Mouse (Mus musculus) heart, adult 2 months (tissue): ENCODE measurements around the gene Rai1. TPM values are rescaled to one million over a fixed set of nuclear protein-coding genes. Genes with fewer than 3 reads are reported as not detected.

Source experiments
- DNase-seq, 2 experiments: peaks; one replicate each; pipeline ENCODE4 v3.0.0; 2021
- H3K27ac ChIP-seq: fragments of 200-600 bp; 2 replicates; pipeline ENCODE4 v1.8.1; 2022
- H3K27me3 ChIP-seq: fragments of 200-500 bp; 2 replicates; pipeline ENCODE4 v1.6.1; 2012; ENCODE audit warnings: mild to moderate bottlenecking, low read length, inconsistent platforms, mixed read lengths; ENCODE audit not compliant: control insufficient read depth, insufficient read depth
- H3K36me3 ChIP-seq: fragments of 200-500 bp; 2 replicates; pipeline ENCODE4 v1.6.1; 2012; ENCODE audit warnings: low read length, inconsistent platforms; ENCODE audit not compliant: control insufficient read depth, insufficient read depth
- H3K4me1 ChIP-seq: fragments of 200-500 bp; 2 replicates; pipeline ENCODE4 v1.6.1; 2011; ENCODE audit warnings: low read length; ENCODE audit not compliant: control insufficient read depth, insufficient read depth
- H3K4me3 ChIP-seq: fragments of 200-600 bp; 2 replicates; pipeline ENCODE4 v1.8.1; 2022
- H3K79me2 ChIP-seq: fragments of 200-500 bp; replicated peaks from 2 replicates; pipeline ENCODE4 v1.6.1; 2012; ENCODE audit warnings: mild to moderate bottlenecking, inconsistent platforms, low read length, moderate library complexity, mixed read lengths; ENCODE audit not compliant: control insufficient read depth, insufficient read depth
- H3K9ac ChIP-seq: fragments of 200-500 bp; 2 replicates; pipeline ENCODE4 v1.6.1; 2012; ENCODE audit warnings: low read depth, mild to moderate bottlenecking, control low read depth, inconsistent platforms, low read length, mixed read lengths
- CTCF ChIP-seq: fragments of 200-600 bp; IDR thresholded peaks from 2 replicates; pipeline ENCODE4 v1.8.1; 2022; ENCODE audit warnings: antibody characterized with exemption, mild to moderate bottlenecking, moderate library complexity
- EP300 ChIP-seq: fragments of 200-500 bp; IDR thresholded peaks from 2 replicates; pipeline ENCODE4 v1.6.1; 2011; ENCODE audit warnings: low read depth, low read length, control low read depth; ENCODE audit not compliant: insufficient read depth
- POLR2A ChIP-seq: fragments of 200-500 bp; IDR thresholded peaks from 2 replicates; pipeline ENCODE4 v1.6.1; 2011; ENCODE audit warnings: mild to moderate bottlenecking, low read depth, low read length, control low read depth; ENCODE audit not compliant: insufficient read depth
- WGBS: fragments of 180-500 bp; shearing (Covaris S2); methylation state at CpG from one replicate; pipeline ENCODE4 v1.1.7; 2018; 5-methylcytosine and 5-hydroxymethylcytosine counted together
- intact Hi-C: fragments of 180-260 bp; cut with DNase I; formaldehyde crosslinking; loops from one replicate; pipeline ENCODE4 v1.15.1; 2025
- long read RNA-seq: library from polyadenylated mRNA; stranded (forward); transcript quantifications from one replicate; pipeline ENCODE4 v2.0.0, GENCODE M21; 2021
- polyA plus RNA-seq: library from polyadenylated mRNA; depleted of rRNA; stranded (reverse); fragments of >200 nt; gene quantifications from 2 replicates; pipeline ENCODE4 v1.2.3, GENCODE M21; 2012; rRNA removed
- total RNA-seq, 2 experiments: library from RNA; stranded (reverse); gene quantifications; 2 replicates each; pipeline ENCODE4 v1.2.3; 2021

Rai1 gene
- 10 to 100 TPM; 21.8 to 26.5 TPM for total RNA-seq
- 15.8 and 20.0 TPM in 2 replicates for polyA plus RNA-seq
- long read RNA-seq, partial matches to known transcripts, result 5 of 6 reads
- long read RNA-seq, other reads (novel, unspliced or antisense), result 1 of 6 reads

GRCm38 (mm10) chr11:60104810-60105592, at the start of gene Rai1:
Rai1 (plus strand) TSS chr11:60105013.
- WGBS, result under 1% methylated on average over 100 of the region's 105 CpGs
- peaks cover 15% of the 10 kb centered on the region for H3K79me2 ChIP-seq
- H3K27ac ChIP-seq, result peak within 1 kb of the TSS; percentile 94
- peak; percentile 92 to 96 for DNase-seq
- peak within 1 kb of the TSS; percentile 92 for H3K9ac ChIP-seq
- TF ChIP-seq CTCF, result no peak
- 0 out of 2 replicates have a peak, but pooled peaks have one; percentile 58 for TF ChIP-seq EP300
- H3K27me3 ChIP-seq, result no peaks in the 10 kb centered on the region
- H3K36me3 ChIP-seq, result no peaks in the 10 kb centered on the region
- peak within 1 kb of the TSS; percentile 69 for H3K4me3 ChIP-seq
- peaks cover 24% of the 10 kb centered on the region for H3K4me1 ChIP-seq
- intact Hi-C loops, result loop anchor here (1.0 to 5.0 kb wide), 7 partner anchors 10 to 308 kb away; partner anchors contain the start of genes Drc3 and Tom1l2

GRCm38 (mm10) chr11:60056520-60056919, 48.3 kb upstream of the Rai1 start:
- Histone ChIP-seq H3K27ac (no peak overlapping the region), H3K79me2 (no peaks in the 10 kb centered on the region), H3K4me3 (no peak overlapping the region), H3K9ac (no peak overlapping the region), H3K27me3 (no peaks in the 10 kb centered on the region), H3K36me3 (no peaks in the 10 kb centered on the region), H3K4me1 (no peaks in the 10 kb centered on the region)
- intact Hi-C loops, result no loop called here
- WGBS, result 76% methylated on average over 6 of the region's 6 CpGs
- TF ChIP-seq POLR2A (no peak), CTCF (no peak), EP300 (no peak)
- no peak for DNase-seq

- H3K9ac ChIP-seq, result no peak overlapping the region
- no peak overlapping the region for H3K4me3 ChIP-seq
- H3K36me3 ChIP-seq, result no peaks in the 10 kb centered on the region
- WGBS, result 60% methylated on average over 2 of the region's 2 CpGs
- no peak overlapping the region for H3K27ac ChIP-seq
- H3K27me3 ChIP-seq, result no peaks in the 10 kb centered on the region
- no peaks in the 10 kb centered on the region for H3K4me1 ChIP-seq
- no peak for TF ChIP-seq CTCF
- TF ChIP-seq POLR2A, result no peak
- TF ChIP-seq EP300, result no peak
- no peaks in the 10 kb centered on the region for H3K79me2 ChIP-seq
- intact Hi-C loops, result no loop called here
- no peak for DNase-seq
Observed at GRCm38 (mm10) chr11:60057987-60058386, 46.8 kb upstream of the Rai1 start.

GRCm38 (mm10) chr11:60058441-60058840, 46.4 kb upstream of the Rai1 start:
- 64% methylated on average over 10 of the region's 10 CpGs for WGBS
- no peaks in the 10 kb centered on the region for H3K27me3 ChIP-seq
- no peaks in the 10 kb centered on the region for H3K79me2 ChIP-seq
- H3K27ac ChIP-seq, result no peak overlapping the region
- TF ChIP-seq POLR2A (no peak), CTCF (no peak), EP300 (no peak)
- no peak overlapping the region for H3K4me3 ChIP-seq
- H3K9ac ChIP-seq, result no peak overlapping the region
- no peaks in the 10 kb centered on the region for H3K4me1 ChIP-seq
- no peak for DNase-seq
- intact Hi-C loops, result no loop called here
- no peaks in the 10 kb centered on the region for H3K36me3 ChIP-seq

- no peaks in the 10 kb centered on the region for H3K36me3 ChIP-seq
- H3K27ac ChIP-seq, result no peak overlapping the region
- no peak overlapping the region for H3K4me3 ChIP-seq
- H3K27me3 ChIP-seq, result no peaks in the 10 kb centered on the region
- H3K9ac ChIP-seq, result no peak overlapping the region
- WGBS, result 97% methylated on average over 2 of the region's 2 CpGs
- TF ChIP-seq POLR2A, result no peak
- DNase-seq, result no peak
- H3K4me1 ChIP-seq, result no peaks in the 10 kb centered on the region
- no peaks in the 10 kb centered on the region for H3K79me2 ChIP-seq
- intact Hi-C loops, result no loop called here
Observed at GRCm38 (mm10) chr11:60060026-60060425, 44.8 kb upstream of the Rai1 start.

- TF ChIP-seq EP300 (no peak), CTCF (no peak), POLR2A (no peak)
- intact Hi-C loops, result no loop called here
- no peaks in the 10 kb centered on the region for H3K27me3 ChIP-seq
- no peaks in the 10 kb centered on the region for H3K79me2 ChIP-seq
- no peak overlapping the region for H3K9ac ChIP-seq
- H3K27ac ChIP-seq, result no peak overlapping the region
- DNase-seq, result no peak
- H3K4me3 ChIP-seq, result no peak overlapping the region
- no peaks in the 10 kb centered on the region for H3K4me1 ChIP-seq
- H3K36me3 ChIP-seq, result no peaks in the 10 kb centered on the region
- 67% methylated on average over 4 of the region's 4 CpGs for WGBS
Observed at GRCm38 (mm10) chr11:60061504-60062006, 43.3 kb upstream of the Rai1 start.
